Mouse (Mus musculus): ENCODE measurements around the gene Gpr18. TPM values are rescaled to one million over a fixed set of nuclear protein-coding genes. Genes with fewer than 3 reads are reported as not detected.
"Not testable (repeated sequence)": the region's sequence is repeated elsewhere in the genome, so short reads cannot be mapped to it uniquely, and the experiment has no call there.

The Gpr18 gene
- total RNA-seq, 4 experiments from 2014 or later = 0.22 to 0.52 (median 0.45) TPM

DNA sequence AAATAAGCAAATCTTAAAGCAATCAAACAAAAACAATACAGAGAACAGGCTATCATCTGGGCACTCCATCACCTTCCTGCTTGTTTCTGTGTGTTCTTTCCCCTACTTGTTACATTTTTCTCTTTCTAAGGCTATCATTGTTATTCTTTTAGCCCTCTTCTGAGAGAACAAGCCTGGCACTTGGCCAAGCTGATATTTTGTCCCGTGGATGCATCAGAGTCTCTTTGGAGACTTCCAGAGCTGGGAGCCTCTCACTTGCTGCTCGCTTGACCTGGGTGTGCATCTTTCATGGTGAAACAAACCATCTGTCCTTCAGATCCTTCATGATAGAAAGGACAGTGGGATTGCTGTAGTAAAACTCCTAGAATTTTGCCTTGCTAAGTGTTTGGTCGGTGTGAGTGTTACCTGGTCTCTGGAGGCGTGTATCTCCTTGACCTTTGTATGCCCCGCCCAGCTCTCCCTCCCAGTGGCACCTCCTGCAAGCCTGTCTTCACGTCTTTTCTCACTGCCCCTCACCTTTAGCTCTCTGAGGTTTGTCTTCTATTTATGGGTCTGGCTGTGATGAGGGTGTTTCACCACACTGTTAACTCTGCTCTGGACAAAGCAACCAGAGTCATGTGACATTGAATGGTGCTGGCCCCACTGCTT is 31.3 kb downstream of the Gpr18 start:
- no peak for DNase-seq

- no peak for DNase-seq
Measured at GRCm38 (mm10) chr14:121881211-121881610, 34.4 kb downstream of the Gpr18 start.

GRCm38 (mm10) chr14:121879266-121879840 is 36.2 kb downstream of the Gpr18 start:
- no peak for DNase-seq

GRCm38 (mm10) chr14:121878859-121879206 is 36.7 kb downstream of the Gpr18 start:
- no peak for DNase-seq

DNA sequence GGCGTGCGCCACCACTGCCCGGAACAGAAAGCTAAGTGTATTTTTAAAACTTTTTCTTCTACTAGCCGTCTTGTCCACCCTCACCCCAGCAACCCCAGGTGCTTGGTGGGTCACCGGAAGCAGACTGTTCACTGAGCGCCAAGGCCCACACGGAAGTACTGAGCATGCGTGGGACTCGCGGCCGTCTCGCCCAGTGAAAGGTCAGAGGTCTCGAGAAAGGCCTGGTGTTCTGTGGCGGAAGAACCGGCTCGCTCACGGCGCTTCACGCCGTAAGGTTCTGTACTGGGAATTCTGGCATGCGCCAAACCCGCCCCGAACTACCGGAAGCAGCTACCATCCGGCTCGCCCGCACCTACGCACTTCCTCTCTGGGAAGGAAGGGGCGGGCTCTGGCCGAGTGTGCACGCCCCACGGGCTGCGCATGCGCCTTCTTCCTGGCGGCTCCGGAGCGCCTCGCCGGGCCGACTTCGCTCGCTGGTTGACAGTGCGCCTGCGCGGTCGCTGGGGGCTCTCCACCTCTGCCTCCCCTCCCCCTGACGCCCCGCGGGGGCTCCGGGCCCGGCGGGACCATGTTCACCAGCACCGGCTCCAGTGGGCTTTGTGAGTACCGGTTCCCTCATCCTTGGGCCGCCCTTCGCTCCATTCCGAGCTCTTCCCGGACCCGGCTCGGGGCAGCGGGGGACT is 37.3 kb downstream of the Gpr18 start, which contains the start of gene Ubac2:
Gene Ubac2 (plus strand): TSS at position 445 of the 683 bp plus-strand sequence.
- peak; percentile 97 for DNase-seq

DNA sequence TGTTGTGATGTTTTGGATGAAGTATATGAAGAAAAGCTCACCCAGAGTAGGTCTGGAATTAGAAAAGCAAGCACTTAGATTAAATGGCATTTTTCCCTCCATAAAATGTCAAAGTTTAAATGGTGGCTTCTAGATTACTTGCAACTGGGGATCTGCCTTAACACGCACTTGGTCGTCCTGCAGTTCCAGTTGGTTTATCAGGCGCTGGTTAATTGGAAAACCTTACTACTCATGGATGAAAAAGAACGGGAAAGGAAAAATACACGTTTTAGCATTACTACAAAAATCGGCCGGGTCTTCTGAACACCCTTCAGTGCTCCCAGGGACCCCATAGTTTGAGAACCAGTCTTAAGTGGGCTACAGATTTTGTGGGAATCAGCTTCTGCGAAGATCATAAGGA is 37.9 kb downstream of the Gpr18 start:
- DNase-seq = no peak

DNA sequence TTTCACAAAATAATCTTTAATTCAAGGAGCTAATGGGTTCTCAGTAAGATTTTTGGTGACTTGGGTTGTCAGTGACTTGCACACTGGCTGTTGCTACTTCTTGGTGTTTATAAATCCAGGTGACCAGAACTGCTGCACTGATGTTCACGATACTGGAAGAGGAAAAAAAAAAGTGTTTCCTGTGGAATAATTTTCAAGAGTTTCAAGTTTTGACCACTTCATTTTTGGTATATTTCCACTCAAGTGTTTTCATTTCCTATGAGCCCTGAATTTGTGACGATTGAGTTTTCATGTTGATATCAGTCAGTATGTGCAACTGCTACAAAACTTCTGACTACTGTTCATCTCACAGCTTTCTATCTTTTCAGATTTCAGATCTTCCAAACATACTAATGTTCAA is 38.7 kb downstream of the Gpr18 start:
- DNase-seq = no peak

GRCm38 (mm10) chr14:121876190-121876589 is 39.4 kb downstream of the Gpr18 start:
- not testable (repeated sequence) for DNase-seq

DNA sequence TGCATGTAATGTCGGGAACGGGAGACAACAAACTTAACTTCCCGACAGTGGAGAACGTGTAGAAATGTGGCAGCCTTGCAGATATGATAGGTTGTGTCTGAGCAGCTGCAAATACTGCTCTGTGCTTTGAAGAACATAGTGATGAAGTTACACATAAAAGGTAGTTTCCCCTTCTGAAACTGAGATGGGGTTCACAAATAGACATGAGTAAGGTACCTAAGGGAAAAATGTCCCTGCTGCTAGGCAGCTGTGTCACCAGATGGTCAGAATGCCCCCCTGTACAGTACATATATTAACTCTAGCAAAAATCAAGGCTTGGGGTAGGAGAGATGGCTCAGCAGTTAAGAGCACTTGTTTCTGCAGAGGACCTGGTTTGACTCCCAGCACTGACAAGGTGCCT is 41.9 kb downstream of the Gpr18 start:
- no peak for DNase-seq

DNA sequence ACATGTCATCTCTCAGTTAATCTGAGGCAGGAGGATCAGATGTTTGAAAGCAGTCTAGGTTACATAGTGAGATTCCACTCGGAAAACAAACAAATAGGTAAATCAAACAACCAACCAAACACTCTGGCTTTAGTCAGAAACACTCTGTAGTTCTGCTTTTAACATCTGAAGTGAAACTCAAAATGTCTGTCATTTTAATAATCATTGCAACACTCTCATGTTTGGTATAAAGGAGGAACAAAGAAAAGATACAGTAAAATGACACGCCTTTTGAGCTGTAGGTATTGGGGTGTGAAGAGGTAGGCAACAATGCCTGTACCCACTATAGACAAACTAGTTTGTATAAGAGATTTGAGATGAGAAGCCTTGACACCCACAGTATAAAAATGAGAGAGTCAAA is 42.4 kb downstream of the Gpr18 start:
- no peak for DNase-seq

DNA sequence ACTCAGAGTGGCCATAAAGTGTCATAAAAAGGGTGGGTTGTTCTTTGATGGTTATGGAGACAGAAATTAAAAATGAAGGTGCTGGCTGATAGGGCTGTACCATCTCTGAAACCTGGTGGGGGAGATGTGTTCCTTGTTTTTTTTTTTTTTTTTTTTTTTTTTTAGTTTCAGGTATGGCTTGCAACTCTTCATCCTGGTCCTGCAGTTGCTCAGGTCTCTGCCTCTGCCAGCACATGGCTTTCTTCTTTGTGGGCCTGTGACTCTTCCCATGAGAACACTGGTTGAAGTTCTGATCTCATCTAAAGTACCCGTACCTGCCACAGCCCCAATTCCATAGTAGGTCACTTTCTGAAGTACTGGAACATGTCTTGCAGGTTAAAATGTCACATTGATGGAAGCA is 42.8 kb downstream of the Gpr18 start:
- no peak for DNase-seq

GRCm38 (mm10) chr14:121869111-121869510 is 46.5 kb downstream of the Gpr18 start:
- no peak for DNase-seq

GRCm38 (mm10) chr14:121866574-121866973 is 49.0 kb downstream of the Gpr18 start:
- no peak for DNase-seq

DNA sequence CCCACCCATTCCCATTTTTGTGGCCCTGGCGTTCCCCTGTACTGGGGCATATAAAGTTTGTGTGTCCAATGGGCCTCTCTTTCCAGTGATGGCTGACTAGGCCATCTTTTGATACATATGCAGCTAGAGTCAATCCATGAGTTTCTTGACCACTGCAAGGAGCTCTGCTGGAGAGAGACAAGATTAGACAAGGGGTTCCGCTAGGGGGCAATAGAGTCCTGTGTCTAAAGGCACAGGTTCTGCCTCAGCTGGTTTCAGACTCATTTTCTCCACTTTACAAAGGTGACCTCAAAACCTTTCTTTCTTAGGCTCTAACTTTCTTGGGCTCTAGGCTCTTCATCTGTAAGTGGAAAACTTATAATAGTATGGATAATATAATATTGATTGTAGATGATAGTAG is 50.4 kb downstream of the Gpr18 start:
- peak; percentile 38 for DNase-seq

Other genes starting within 250 kb of the Gpr18 start
- 10 to 100 TPM; 26.1 to 41.7 (median 33.0) TPM for gene Dock9, start 117.9 kb downstream of the Gpr18 start, total RNA-seq (2022)
- gene Ubac2, start 37.2 kb downstream of the Gpr18 start, total RNA-seq (2022) = 10 to 100 TPM; 32.8 to 43.5 (median 39.2) TPM
- gene Gpr183, start 49.4 kb upstream of the Gpr18 start, total RNA-seq (2022) = 1 to 10 TPM in 3 of 4 experiments, under 1 TPM in 1; 0.80 to 2.2 (median 1.4) TPM
- gene Timm8a2, start 118.9 kb upstream of the Gpr18 start, total RNA-seq (2022) = not detected
- gene Tm9sf2, start 191.3 kb upstream of the Gpr18 start, total RNA-seq (2022) = 100 to 1,000 TPM; 156 to 193 (median 181) TPM